Mouse (Mus musculus): ENCODE measurements around the gene B830017H08Rik.

- TF ChIP-seq MAFK (IDR thresholded peaks at IDR 0.05; ENCODE audit: insufficient read depth, low read depth, low read length) (no peak), CHD2 (IDR thresholded peaks at IDR 0.05; ENCODE audit: low read depth, low read length) (no peak), ZC3H11A (IDR thresholded peaks at IDR 0.05; ENCODE audit: borderline replicate concordance, low read depth, low read length) (no peak)
Observed at GRCm38 (mm10) chr16:17799584-17799983, 33.3 kb upstream of the B830017H08Rik start.
